Mouse (Mus musculus) adrenal gland, postnatal 10 days (tissue): Measurements from ENCODE around the gene Per1. TPM values are rescaled to one million over a fixed set of nuclear protein-coding genes. Genes with fewer than 3 reads are reported as not detected.

Experiments
- DNase-seq: peaks from one replicate; pipeline ENCODE4 v3.0.0; 2021; ENCODE audit warnings: mixed read lengths
- total RNA-seq, 2 experiments: library from RNA; stranded (reverse); gene quantifications; 2 replicates each; pipeline ENCODE4 v1.2.3; 2021

The Per1 gene
- total RNA-seq, 2 experiments from 2014 or later, result 63.1 to 157 TPM

- DNase-seq, result no peak
Observed at GRCm38 (mm10) chr11:69064259-69065133, 30.5 kb upstream of the Per1 start.

DNA sequence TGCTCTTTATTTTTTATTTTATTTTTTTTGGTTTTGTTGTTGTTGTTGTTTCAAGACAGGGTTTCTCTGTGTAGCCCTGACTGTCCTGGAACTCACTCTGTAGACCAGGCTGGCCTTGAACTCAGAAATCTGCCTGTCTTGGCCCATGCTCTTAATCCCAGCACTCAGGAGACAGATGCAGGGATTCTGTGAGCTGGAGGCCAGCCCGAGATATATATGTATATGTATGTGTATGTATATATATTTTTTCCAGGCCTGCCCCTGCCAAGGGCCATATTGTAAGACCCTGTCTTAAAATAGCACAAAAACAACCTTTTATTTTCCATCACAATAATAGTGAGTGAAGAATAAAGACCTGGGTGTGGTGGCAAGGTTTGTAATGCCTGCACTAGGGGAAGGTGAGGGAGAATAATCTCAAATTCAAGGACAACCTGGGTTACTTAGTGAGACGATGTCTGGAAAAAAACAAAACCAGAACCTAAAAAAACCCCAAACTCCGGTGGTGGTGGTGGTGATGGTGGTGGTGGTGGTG lies 29.6 kb upstream of the Per1 start:
- no peak for DNase-seq

- DNase-seq, result peak; percentile 58
Observed at GRCm38 (mm10) chr11:69066163-69066861, 28.7 kb upstream of the Per1 start.

DNA sequence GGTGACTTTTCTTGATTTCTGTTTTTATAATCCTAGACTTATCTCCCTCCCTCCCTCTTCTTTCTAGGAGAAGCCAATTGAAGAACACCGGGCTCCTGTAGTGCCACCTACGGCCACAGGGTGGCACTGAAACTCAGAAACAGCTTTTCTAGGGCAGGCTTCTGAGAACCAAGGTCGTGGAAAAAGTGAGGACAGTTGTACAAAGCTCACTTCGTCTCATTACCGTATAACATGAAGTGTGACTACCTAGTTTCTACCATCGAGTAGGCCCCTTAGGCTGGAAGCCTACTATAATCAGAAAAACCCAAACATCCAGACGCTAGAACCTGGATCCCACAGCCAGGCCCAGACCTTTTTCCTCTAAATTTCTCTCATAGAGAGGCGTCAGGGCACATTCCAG lies 28.1 kb upstream of the Per1 start:
- DNase-seq, result peak; percentile 94

GRCm38 (mm10) chr11:69067601-69068000 lies 27.4 kb upstream of the Per1 start:
- DNase-seq, result peak; percentile 65

- peak; percentile 49 for DNase-seq
Observed at GRCm38 (mm10) chr11:69070093-69070492, 24.9 kb upstream of the Per1 start.

DNA sequence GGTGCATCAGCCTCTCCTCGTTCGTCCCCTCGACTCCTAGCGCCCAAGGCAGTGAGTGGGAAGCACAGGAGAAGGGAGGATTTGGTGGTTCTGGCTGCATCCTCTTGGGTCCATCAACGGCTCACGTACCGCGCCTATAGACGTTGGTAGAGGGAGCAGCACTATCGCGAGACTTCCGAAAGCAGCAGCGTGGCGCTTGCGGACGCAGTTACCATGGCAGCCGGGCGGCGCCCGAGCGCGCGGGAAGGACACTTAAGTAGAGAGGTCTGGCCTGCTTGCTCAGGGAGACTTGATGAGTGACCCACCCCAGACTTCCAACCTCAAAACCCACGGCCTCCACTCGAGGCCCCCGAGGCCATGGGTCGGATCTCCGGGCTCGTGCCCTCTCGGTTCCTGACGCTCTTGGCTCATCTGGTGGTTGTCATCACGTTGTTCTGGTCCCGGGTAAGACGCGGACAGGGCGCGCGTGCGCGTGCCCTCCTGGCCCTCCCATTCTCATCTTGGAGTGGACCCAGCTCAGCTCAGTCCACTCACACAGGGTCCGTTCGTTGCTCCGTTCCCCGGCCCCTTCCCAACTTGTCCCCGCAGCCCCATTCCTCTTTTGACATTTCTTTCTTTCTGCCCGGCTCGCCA lies 24.3 kb upstream of the Per1 start, which contains the start of gene Tmem107:
Tmem107 (plus strand) TSS at position 217 of the 633 bp plus-strand sequence.
- DNase-seq, result peak; percentile 94

DNA sequence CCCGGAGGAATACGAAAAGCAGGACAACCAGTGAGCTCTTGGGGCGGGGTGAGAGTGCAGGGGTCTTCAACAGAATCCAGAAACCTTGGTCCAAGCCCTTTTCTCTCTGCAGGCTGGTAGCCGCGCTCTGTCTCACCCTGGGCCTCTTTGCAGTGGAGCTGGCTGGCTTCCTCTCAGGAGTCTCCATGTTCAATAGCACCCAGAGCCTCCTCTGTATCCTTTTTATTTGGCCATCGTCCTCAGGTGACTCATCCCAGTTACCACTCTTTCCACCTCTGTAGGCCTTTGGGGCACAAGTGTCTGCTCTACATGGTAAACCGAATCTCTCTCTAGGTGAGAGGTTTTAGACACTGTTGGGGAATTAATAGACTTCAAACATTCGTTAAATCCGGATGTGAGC lies 23.8 kb upstream of the Per1 start:
- no peak for DNase-seq

- DNase-seq, result no peak
Observed at GRCm38 (mm10) chr11:69072234-69072633, 22.8 kb upstream of the Per1 start.

DNA sequence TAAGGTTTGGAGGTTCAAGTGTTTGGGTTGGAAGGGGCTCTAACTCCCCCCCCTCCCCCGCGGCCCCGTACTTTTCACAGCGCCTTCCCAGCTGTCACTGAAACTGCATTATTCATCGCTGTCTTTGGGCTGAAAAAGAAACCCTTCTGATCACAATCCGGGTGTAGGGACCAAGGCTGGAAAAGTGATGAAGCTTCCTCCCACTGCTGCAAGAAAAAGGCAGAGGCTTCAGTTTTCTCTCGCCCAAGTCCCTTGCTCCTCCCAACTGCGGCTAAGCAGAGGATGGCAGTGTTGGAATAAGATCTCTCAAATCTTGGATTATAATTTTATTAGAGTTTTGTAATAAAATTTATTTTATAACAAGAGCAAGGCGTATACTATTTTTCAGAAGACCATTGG lies 22.4 kb upstream of the Per1 start:
- DNase-seq, result no peak

- peak; percentile 84 for DNase-seq
Observed at GRCm38 (mm10) chr11:69073065-69073888, 21.7 kb upstream of the Per1 start.

DNA sequence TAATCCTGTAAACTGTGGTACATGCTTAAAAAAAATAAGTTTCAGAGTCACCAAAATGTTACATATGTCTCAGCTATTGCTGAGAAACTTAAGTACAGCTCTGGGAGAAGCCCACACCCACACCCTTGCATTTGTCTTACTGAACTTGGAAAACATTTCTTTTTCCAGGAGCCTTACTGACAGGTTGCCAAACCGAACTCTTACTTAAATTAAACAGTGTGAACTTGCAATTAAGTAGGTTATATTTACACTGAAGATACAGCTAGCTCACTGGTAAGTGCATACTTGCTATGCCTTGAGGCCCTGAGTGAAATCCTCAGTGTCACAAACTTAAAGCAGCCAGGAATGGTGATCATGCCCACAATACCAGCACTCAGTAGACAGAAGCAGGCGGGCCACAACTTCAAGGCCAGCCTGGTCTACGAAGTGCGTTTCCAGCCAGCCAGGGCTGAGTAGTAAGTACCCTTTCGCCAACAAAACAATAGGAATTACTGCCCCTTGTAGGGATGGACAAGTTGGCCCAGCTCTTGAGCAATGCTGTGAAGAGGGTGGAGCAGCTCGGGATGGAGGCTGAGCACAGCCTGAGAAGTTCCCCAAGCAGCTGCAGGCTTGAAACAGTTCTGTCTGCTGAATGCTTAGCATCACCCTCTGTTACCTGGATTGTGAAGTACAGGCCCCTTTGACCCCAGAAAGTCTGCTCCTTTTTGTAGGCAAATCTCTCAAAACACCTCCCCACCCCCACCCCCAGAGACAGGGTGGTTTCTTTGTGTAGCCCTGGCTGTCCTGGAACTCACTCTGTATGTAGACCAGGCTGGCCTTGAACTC lies 20.9 kb upstream of the Per1 start:
- DNase-seq, result peak; percentile 6

GRCm38 (mm10) chr11:69074776-69075069 lies 20.3 kb upstream of the Per1 start:
- peak; percentile 3 for DNase-seq

GRCm38 (mm10) chr11:69075764-69076479 lies 19.1 kb upstream of the Per1 start:
- DNase-seq, result no peak

GRCm38 (mm10) chr11:69076572-69076971 lies 18.4 kb upstream of the Per1 start:
- DNase-seq, result no peak

DNA sequence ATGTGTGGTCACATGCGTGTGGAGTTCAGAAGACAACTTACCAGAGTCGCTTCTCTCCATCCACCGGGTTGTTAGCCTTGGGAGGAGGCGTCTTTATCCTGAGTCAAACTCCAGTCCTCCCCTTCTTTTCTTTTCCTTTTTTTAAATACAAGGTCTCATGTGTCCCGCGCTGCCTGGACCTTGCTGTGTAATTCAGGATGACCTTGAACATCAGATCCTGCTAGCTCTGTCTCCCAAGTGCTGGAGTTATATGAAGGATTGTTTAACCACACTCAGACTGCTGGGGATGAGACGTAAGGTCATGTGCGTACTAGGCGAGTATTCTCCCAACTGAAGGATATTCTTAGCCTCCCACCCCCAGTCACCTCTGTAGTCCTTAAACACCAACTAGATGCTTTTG lies 17.7 kb upstream of the Per1 start:
- DNase-seq, result no peak

DNA sequence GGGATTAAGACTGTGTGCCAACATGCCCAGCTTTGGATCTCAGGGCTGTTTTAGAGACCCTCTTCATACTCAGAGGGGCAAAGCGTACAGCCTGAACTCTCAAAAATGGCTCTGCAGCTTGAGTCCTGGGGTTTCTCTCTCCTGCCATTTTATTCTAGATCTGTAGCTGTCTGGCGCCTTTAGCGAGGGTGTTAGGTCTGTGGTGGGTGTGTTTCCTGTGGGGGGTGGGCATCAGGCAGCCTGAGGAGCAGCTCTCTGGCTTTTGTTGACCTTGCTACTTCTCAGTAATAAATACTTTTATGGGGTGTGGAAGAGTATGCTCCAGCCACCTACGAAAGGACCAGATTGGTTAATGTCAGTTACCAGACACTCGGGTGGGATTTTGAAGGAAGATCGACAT lies 17.0 kb upstream of the Per1 start:
- no peak for DNase-seq

GRCm38 (mm10) chr11:69078805-69079438 lies 16.1 kb upstream of the Per1 start:
- DNase-seq, result no peak

- peak; percentile 4 for DNase-seq
Observed at GRCm38 (mm10) chr11:69080102-69080854, 14.7 kb upstream of the Per1 start.
